Mouse (Mus musculus) erythroblast, embryonic 14.5 days (primary cell): ENCODE data around the gene Noxred1. TPM values are rescaled to one million over a fixed set of nuclear protein-coding genes. Genes with fewer than 3 reads are reported as not detected.
"Not testable (repeated sequence)": the region's sequence is repeated elsewhere in the genome, so short reads cannot be mapped to it uniquely, and the experiment has no call there.

Source experiments
- H3K27me3 ChIP-seq: 2 replicates; pipeline ENCODE4 v1.6.1; 2012; ENCODE audit warnings: inconsistent platforms; ENCODE audit not compliant: control insufficient read depth
- H3K36me3 ChIP-seq: 2 replicates; pipeline ENCODE4 v1.6.1; 2012; ENCODE audit warnings: mild to moderate bottlenecking, inconsistent platforms; ENCODE audit not compliant: control insufficient read depth
- H3K4me1 ChIP-seq: 2 replicates; pipeline ENCODE4 v1.6.1; 2012; ENCODE audit warnings: inconsistent platforms; ENCODE audit not compliant: control insufficient read depth
- H3K4me3 ChIP-seq: replicated peaks from 2 replicates; pipeline ENCODE3; 2012; ENCODE audit warnings: moderate library complexity, mild to moderate bottlenecking, inconsistent platforms
- H3K9me3 ChIP-seq: 2 replicates; pipeline ENCODE4 v1.6.1; 2012; ENCODE audit warnings: low read length, inconsistent platforms, mixed read lengths; ENCODE audit not compliant: control insufficient read depth
- GATA1 ChIP-seq: IDR thresholded peaks from 2 replicates; pipeline ENCODE4 v1.6.1; 2012; ENCODE audit warnings: low read length, inconsistent platforms, mixed read lengths
- TAL1 ChIP-seq: IDR thresholded peaks from 3 replicates; pipeline ENCODE4 v1.6.1; 2012; ENCODE audit warnings: low read length, inconsistent platforms, mixed read lengths
- polyA plus RNA-seq: library from polyadenylated mRNA; stranded (reverse); fragments of >175 nt; gene quantifications from 2 replicates; pipeline ENCODE4 v1.2.3, GENCODE M21; 2012

The Noxred1 gene
- polyA plus RNA-seq, 1 experiment: 0.03 TPM

DNA sequence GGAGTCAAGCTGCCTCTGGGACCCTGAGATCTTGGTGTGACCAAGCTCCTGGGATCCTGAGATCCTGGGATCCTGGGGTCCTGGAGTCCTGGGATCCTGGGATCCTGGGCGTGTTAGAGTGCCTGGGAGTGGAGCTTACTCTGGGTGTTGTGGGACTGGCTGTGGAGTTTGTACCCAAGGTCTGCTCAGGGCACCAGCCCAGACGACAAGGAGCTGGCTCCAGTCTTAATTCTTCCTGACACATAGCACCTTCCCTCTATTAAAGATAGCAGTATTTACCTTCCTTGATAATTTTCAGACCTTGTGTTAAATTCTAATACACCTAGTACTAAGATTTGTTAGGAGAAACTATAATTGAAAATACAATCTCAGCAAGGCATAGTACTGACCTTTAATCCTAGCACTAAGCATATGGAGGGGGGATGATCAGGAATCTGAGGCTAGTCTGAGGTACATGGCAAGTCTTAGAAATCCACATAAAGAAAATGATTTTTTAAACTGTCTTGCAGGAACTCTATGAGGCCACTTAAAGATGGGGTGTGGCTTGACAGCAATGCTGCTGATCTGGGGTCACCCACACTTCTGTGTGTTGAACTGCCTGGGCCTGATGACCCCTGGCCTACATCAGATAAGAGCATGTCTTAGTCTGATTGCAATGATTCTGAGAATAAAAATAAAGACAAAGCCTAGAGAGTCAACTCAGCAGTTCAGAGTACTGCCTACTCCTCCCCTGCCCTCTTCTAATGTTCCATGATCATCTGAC is 25.5 kb downstream of the Noxred1 start:
- Histone ChIP-seq H3K4me1 (no peaks in the 10 kb centered on the region), H3K9me3 (no peaks in the 10 kb centered on the region), H3K36me3 (no peaks in the 10 kb centered on the region), H3K4me3 (no peak overlapping the region), H3K27me3 (no peaks in the 10 kb centered on the region)
- TF ChIP-seq GATA1 (no peak), TAL1 (no peak)

GRCm38 (mm10) chr12:87205789-87206188 is 32.7 kb downstream of the Noxred1 start:
- H3K27me3 ChIP-seq: peaks cover 12% of the 10 kb centered on the region
- not testable (repeated sequence) for H3K36me3 ChIP-seq, H3K4me1 ChIP-seq, H3K9me3 ChIP-seq, H3K4me3 ChIP-seq

GRCm38 (mm10) chr12:87201694-87202093 is 36.8 kb downstream of the Noxred1 start:
- Histone ChIP-seq H3K27me3 (peaks cover 33% of the 10 kb centered on the region), H3K36me3 (no peaks in the 10 kb centered on the region), H3K4me3 (no peak overlapping the region), H3K4me1 (peaks cover 21% of the 10 kb centered on the region), H3K9me3 (no peaks in the 10 kb centered on the region)
- no peak for TF ChIP-seq GATA1
- no peak for TF ChIP-seq TAL1

GRCm38 (mm10) chr12:87199973-87200586 is 38.5 kb downstream of the Noxred1 start, which contains the start of gene Tmed8:
Gene Tmed8 (minus strand): TSS chr12:87200454.
- peaks cover 21% of the 10 kb centered on the region for H3K4me1 ChIP-seq
- peak within 1 kb of the TSS; percentile 71 for H3K4me3 ChIP-seq
- H3K9me3 ChIP-seq: no peaks in the 10 kb centered on the region
- peaks cover 33% of the 10 kb centered on the region for H3K27me3 ChIP-seq
- H3K36me3 ChIP-seq: no peaks in the 10 kb centered on the region
- TF ChIP-seq GATA1: no peak
- no peak for TF ChIP-seq TAL1

GRCm38 (mm10) chr12:87199206-87199972 is 39.1 kb downstream of the Noxred1 start, which contains the start of gene Samd15:
Gene Samd15 (plus strand): TSS chr12:87199723.
- Histone ChIP-seq H3K36me3 (no peaks in the 10 kb centered on the region), H3K4me1 (peaks cover 21% of the 10 kb centered on the region), H3K27me3 (peaks cover 33% of the 10 kb centered on the region), H3K4me3 (peak within 1 kb of the TSS; percentile 71), H3K9me3 (no peaks in the 10 kb centered on the region)
- TF ChIP-seq TAL1 (no peak), GATA1 (no peak)

DNA sequence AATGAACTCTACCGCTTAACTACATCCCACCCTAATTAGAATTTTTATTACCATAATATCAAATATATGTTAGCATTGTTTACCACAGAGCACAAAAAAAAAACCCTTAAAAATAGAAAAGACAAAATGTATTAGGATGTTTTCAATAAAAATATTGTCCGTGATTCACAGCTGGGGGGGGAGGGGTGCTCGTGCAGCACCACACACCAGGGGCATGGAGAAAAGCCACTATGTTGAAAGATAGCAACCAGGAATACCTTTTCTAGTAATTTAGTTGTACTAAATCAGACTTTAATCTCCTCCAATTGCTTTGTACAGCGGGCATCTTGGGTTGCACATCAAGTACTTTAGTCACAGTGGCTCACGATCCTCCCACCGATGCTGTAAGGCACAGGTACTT is 39.7 kb downstream of the Noxred1 start:
- TF ChIP-seq TAL1 (no peak), GATA1 (no peak)
- Histone ChIP-seq H3K4me1 (peaks cover 21% of the 10 kb centered on the region), H3K36me3 (no peaks in the 10 kb centered on the region), H3K4me3 (no peak overlapping the region), H3K27me3 (peaks cover 33% of the 10 kb centered on the region), H3K9me3 (no peaks in the 10 kb centered on the region)

GRCm38 (mm10) chr12:87196310-87196709 is 42.2 kb downstream of the Noxred1 start:
- no peak for TF ChIP-seq TAL1
- TF ChIP-seq GATA1: no peak
- Histone ChIP-seq H3K36me3 (no peaks in the 10 kb centered on the region), H3K9me3 (no peaks in the 10 kb centered on the region), H3K4me1 (peaks cover 21% of the 10 kb centered on the region), H3K4me3 (no peak overlapping the region), H3K27me3 (peaks cover 25% of the 10 kb centered on the region)

DNA sequence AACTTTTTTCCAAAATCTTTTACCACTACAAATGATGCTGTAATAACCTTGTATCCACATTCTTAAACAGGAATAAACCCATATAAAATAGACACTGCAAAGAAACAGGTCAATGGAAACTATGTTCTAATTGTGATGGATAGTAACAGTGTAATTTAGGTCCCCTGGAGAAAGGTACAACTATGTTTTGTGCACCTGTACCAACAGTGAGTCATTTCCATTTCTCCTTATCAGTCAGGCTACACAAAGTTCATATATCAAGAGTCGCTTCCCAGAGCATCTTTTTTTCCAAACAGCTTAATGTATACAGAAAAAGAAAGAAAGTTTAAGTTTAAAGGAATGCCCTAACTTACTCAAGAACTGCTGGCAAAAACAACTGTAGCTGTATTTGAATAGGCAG is 43.5 kb downstream of the Noxred1 start:
- Histone ChIP-seq H3K4me3 (no peak overlapping the region), H3K36me3 (no peaks in the 10 kb centered on the region), H3K27me3 (peaks cover 13% of the 10 kb centered on the region), H3K9me3 (no peaks in the 10 kb centered on the region), H3K4me1 (peaks cover 18% of the 10 kb centered on the region)
- no peak for TF ChIP-seq TAL1
- no peak for TF ChIP-seq GATA1

GRCm38 (mm10) chr12:87193008-87193407 is 45.5 kb downstream of the Noxred1 start:
- Histone ChIP-seq H3K4me1 (peaks cover 3% of the 10 kb centered on the region), H3K4me3 (no peak overlapping the region), H3K9me3 (no peaks in the 10 kb centered on the region), H3K27me3 (no peaks in the 10 kb centered on the region), H3K36me3 (no peaks in the 10 kb centered on the region)
- TF ChIP-seq GATA1: no peak
- no peak for TF ChIP-seq TAL1
